Mouse (Mus musculus) left cerebral cortex, postnatal 14 days (tissue): ENCODE results near the gene Ccnd3. TPM values are rescaled to one million over a fixed set of nuclear protein-coding genes. Genes with fewer than 3 reads are reported as not detected.
"Not testable (repeated sequence)": the region's sequence is repeated elsewhere in the genome, so short reads cannot be mapped to it uniquely, and the experiment has no call there.

ENCODE experiments used
- DNase-seq, 2 experiments: peaks; one replicate each; pipeline ENCODE4 v3.0.0; 2021 to 2022; ENCODE audit warnings: low spot score in 2 of 2, mixed read lengths in 1 of 2
- intact Hi-C: fragments of 180-260 bp; cut with DNase I; formaldehyde crosslinking; loops from one replicate; pipeline ENCODE4 v1.15.1; 2025
- total RNA-seq, 2 experiments: library from RNA; stranded (reverse); gene quantifications; 2 replicates each; pipeline ENCODE4 v1.2.3; 2021

The Ccnd3 gene
- total RNA-seq, 2 experiments from 2014 or later: 30.1 to 30.7 TPM

- intact Hi-C loops: no loop called here
- DNase-seq: no peak
These were observed 67.6 kb downstream of the Ccnd3 start for GRCm38 (mm10) chr17:47572436-47572835.

GRCm38 (mm10) chr17:47574028-47574427 lies 69.2 kb downstream of the Ccnd3 start:
- intact Hi-C loops: no loop called here

GRCm38 (mm10) chr17:47574830-47575229 lies 70.0 kb downstream of the Ccnd3 start:
- intact Hi-C loops: no loop called here

More at GRCm38 (mm10) chr17:47574028-47574427, 69.2 kb downstream of the Ccnd3 start:
- DNase-seq: no peak

GRCm38 (mm10) chr17:47578655-47579054 lies 73.8 kb downstream of the Ccnd3 start:
- DNase-seq: no peak
- intact Hi-C loops: no loop called here

More at GRCm38 (mm10) chr17:47574830-47575229, 70.0 kb downstream of the Ccnd3 start:
- no peak for DNase-seq

GRCm38 (mm10) chr17:47580962-47581361 lies 76.1 kb downstream of the Ccnd3 start:
- intact Hi-C loops: no loop called here

GRCm38 (mm10) chr17:47588517-47588916 lies 83.7 kb downstream of the Ccnd3 start:
- intact Hi-C loops: no loop called here
- DNase-seq: no peak

More at GRCm38 (mm10) chr17:47580962-47581361, 76.1 kb downstream of the Ccnd3 start:
- DNase-seq: no peak

- intact Hi-C loops: loop anchor here (10.0 kb wide), 1 partner anchor 206 kb away; the partner anchor contains the start of gene Guca1b
- no peak for DNase-seq
These were observed 86.2 kb downstream of the Ccnd3 start for GRCm38 (mm10) chr17:47591073-47591472.

GRCm38 (mm10) chr17:47593215-47593853 lies 88.5 kb downstream of the Ccnd3 start:
- DNase-seq: peak; percentile 83 to 90
- intact Hi-C loops: loop anchor here (10.0 kb wide), 1 partner anchor 209 kb away; the partner anchor contains the start of gene Guca1b

GRCm38 (mm10) chr17:47593854-47594182 lies 89.0 kb downstream of the Ccnd3 start:
- intact Hi-C loops: loop anchor here (2.0 to 10.0 kb wide), 2 partner anchors 83 to 209 kb away; partner anchors contain the start of gene Guca1b
- no peak for DNase-seq

GRCm38 (mm10) chr17:47594183-47594968 lies 89.5 kb downstream of the Ccnd3 start:
- no peak for DNase-seq
- intact Hi-C loops: loop anchor here (2.0 to 10.0 kb wide), 2 partner anchors 84 to 210 kb away; partner anchors contain the start of gene Guca1b

- no peak for DNase-seq
- intact Hi-C loops: loop anchor here (2.0 to 10.0 kb wide), 2 partner anchors 84 to 210 kb away; partner anchors contain the start of gene Guca1b
These were observed 90.1 kb downstream of the Ccnd3 start for GRCm38 (mm10) chr17:47594969-47595247.

- no peak for DNase-seq
- intact Hi-C loops: loop anchor here (2.0 to 10.0 kb wide), 2 partner anchors 85 to 211 kb away; partner anchors contain the start of gene Guca1b
These were observed 90.7 kb downstream of the Ccnd3 start for GRCm38 (mm10) chr17:47595248-47596161.

- intact Hi-C loops: loop anchor here (10.0 kb wide), 1 partner anchor 211 kb away; the partner anchor contains the start of gene Guca1b
- DNase-seq: no peak
These were observed 91.4 kb downstream of the Ccnd3 start for GRCm38 (mm10) chr17:47596162-47596838.

GRCm38 (mm10) chr17:47596839-47597164 lies 92.0 kb downstream of the Ccnd3 start:
- intact Hi-C loops: loop anchor here (10.0 kb wide), 1 partner anchor 212 kb away; the partner anchor contains the start of gene Guca1b

GRCm38 (mm10) chr17:47597261-47597660 lies 92.4 kb downstream of the Ccnd3 start:
- intact Hi-C loops: loop anchor here (10.0 kb wide), 1 partner anchor 212 kb away; the partner anchor contains the start of gene Guca1b
- no peak for DNase-seq

More at GRCm38 (mm10) chr17:47596839-47597164, 92.0 kb downstream of the Ccnd3 start:
- no peak for DNase-seq

GRCm38 (mm10) chr17:47597838-47598579 lies 93.2 kb downstream of the Ccnd3 start:
- peak in 1 of 2 experiments; percentile 28 for DNase-seq
- intact Hi-C loops: loop anchor here (10.0 kb wide), 1 partner anchor 213 kb away; the partner anchor contains the start of gene Guca1b

GRCm38 (mm10) chr17:47598580-47599304 lies 93.9 kb downstream of the Ccnd3 start:
- intact Hi-C loops: loop anchor here (10.0 kb wide), 1 partner anchor 214 kb away; the partner anchor contains the start of gene Guca1b
- not testable (repeated sequence) for DNase-seq
